Mouse (Mus musculus) testis, adult 2 months (tissue): ENCODE results near the gene Agap3. TPM values are rescaled to one million over a fixed set of nuclear protein-coding genes. Genes with fewer than 3 reads are reported as not detected.

Experiments
- H3K27ac ChIP-seq: fragments of 200-500 bp; 2 replicates; pipeline ENCODE4 v1.5.1; 2012; ENCODE audit warnings: low read depth, low read length; ENCODE audit not compliant: control insufficient read depth, insufficient read depth
- H3K27me3 ChIP-seq: fragments of 200-500 bp; 2 replicates; pipeline ENCODE4 v1.6.1; 2012; ENCODE audit warnings: mild to moderate bottlenecking, low read length, moderate library complexity; ENCODE audit not compliant: control insufficient read depth, insufficient read depth
- H3K36me3 ChIP-seq: fragments of 200-500 bp; 2 replicates; pipeline ENCODE4 v1.6.1; 2012; ENCODE audit warnings: mild to moderate bottlenecking, low read length; ENCODE audit not compliant: control insufficient read depth, insufficient read depth
- H3K4me1 ChIP-seq: fragments of 200-500 bp; 2 replicates; pipeline ENCODE4 v1.6.1; 2012; ENCODE audit warnings: low read length; ENCODE audit not compliant: control insufficient read depth, insufficient read depth
- H3K4me3 ChIP-seq: fragments of 200-500 bp; 2 replicates; pipeline ENCODE4 v1.5.1; 2012; ENCODE audit warnings: low read depth, mild to moderate bottlenecking, low read length, moderate library complexity, mixed read lengths; ENCODE audit not compliant: control insufficient read depth
- CTCF ChIP-seq: fragments of 200-500 bp; IDR thresholded peaks from 2 replicates; pipeline ENCODE4 v1.5.1; 2012; ENCODE audit warnings: low read depth, mild to moderate bottlenecking, inconsistent platforms, low read length, moderate library complexity; ENCODE audit not compliant: control insufficient read depth, insufficient read depth, insufficient replicate concordance
- POLR2A ChIP-seq: fragments of 200-500 bp; IDR thresholded peaks from 2 replicates; pipeline ENCODE4 v1.6.1; 2012; ENCODE audit warnings: low read depth, mild to moderate bottlenecking, inconsistent platforms, low read length, moderate library complexity; ENCODE audit not compliant: control insufficient read depth
- polyA plus RNA-seq: library from polyadenylated mRNA; depleted of rRNA; stranded (reverse); fragments of >200 nt; gene quantifications from 2 replicates; pipeline ENCODE4 v1.2.3, GENCODE M21; 2012

Gene Agap3
- polyA plus RNA-seq, 1 experiment: 29.5 TPM

DNA sequence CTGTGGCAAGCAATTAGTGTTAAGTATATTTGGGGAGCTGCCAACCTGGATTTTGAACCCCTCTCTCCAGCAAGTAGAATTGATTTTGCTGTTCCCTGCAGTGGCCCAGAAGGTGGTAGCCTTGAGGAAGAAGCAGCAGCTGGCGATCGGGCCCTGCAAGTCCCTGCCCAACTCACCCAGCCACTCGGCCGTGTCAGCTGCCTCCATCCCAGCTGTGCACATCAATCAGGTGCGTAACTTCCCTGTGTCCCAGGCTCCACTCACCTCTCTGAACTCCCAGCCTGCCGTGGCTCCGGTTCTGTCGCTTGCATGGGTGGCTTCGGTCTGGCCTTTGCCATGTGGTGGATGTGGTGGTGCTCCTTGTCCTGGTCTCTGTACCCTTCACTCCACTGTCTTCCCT is 25.9 kb downstream of the Agap3 start:
- TF ChIP-seq CTCF (no peak), POLR2A (no peak)
- H3K4me3 ChIP-seq: no peak overlapping the region
- no peaks in the 10 kb centered on the region for H3K36me3 ChIP-seq
- no peaks in the 10 kb centered on the region for H3K27me3 ChIP-seq
- H3K4me1 ChIP-seq: peaks cover 14% of the 10 kb centered on the region
- no peak overlapping the region for H3K27ac ChIP-seq

DNA sequence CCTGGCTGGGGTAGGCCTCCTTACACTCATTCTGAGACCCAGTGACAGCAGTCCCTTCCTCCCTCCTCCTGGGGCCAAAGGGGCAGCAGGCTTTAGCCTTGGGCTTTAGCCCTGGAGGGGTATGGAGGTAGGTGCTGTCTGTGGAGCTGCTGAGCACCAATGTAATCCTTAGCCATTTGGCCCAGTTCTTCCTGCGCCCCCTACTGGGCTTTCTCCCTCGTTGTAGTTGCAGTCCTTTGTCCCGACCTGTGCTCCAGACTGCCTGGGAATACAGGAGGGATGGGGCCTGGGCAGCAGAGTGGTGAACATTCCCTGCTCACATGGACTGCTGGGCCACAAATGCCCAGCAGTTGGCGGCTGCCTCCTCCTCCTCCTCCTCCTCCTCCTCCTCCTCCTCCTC is 29.7 kb downstream of the Agap3 start:
- no peaks in the 10 kb centered on the region for H3K4me1 ChIP-seq
- no peak overlapping the region for H3K27ac ChIP-seq
- TF ChIP-seq CTCF: peak; percentile 42; the same call in 1 of the 2 replicates
- TF ChIP-seq POLR2A: no peak
- H3K4me3 ChIP-seq: no peak overlapping the region
- no peaks in the 10 kb centered on the region for H3K36me3 ChIP-seq
- H3K27me3 ChIP-seq: no peaks in the 10 kb centered on the region

DNA sequence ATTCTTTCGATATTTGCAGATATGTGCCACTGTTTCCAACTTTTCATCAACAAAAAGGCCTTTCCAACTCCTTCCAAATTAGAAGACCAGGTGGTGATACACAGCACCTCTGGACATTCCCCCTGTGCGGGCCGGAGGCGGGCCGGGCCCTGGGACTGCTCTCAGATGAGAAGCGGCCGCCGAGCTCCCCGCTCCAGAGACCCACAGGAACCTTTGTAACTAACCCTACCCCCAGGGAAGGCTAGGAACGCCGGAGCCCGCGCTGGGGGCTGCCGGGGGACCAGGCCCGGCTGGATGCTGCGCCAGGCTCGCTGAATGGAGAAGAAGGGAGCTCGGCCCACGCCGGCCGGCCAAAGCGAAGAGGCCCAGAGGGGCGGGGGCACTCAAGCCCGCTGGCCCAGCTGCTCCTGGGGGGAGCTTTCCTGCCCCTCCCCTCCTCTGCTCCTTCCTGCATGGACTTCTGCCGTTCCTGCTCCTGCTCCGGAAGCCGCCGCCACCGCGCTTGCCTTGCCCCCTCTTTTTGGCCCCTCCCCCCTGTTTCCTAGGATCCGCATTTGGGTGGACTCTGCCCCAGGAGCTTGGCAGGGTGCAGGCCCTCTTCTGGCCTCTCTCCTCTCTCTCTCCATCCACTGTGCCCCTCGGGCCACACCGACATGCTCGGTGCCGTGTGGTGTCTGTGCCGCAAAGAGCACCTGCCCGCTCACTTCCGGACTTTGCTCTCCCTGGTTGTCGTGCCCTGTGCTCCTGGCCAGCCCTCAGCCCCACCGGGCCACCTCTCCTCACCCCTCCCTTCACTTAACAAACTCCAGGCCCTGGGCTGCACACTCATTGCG is 30.5 kb downstream of the Agap3 start:
- TF ChIP-seq CTCF: no peak
- TF ChIP-seq POLR2A: no peak
- no peak overlapping the region for H3K27ac ChIP-seq
- H3K36me3 ChIP-seq: no peaks in the 10 kb centered on the region
- H3K27me3 ChIP-seq: no peaks in the 10 kb centered on the region
- H3K4me1 ChIP-seq: no peaks in the 10 kb centered on the region
- H3K4me3 ChIP-seq: no peak overlapping the region

DNA sequence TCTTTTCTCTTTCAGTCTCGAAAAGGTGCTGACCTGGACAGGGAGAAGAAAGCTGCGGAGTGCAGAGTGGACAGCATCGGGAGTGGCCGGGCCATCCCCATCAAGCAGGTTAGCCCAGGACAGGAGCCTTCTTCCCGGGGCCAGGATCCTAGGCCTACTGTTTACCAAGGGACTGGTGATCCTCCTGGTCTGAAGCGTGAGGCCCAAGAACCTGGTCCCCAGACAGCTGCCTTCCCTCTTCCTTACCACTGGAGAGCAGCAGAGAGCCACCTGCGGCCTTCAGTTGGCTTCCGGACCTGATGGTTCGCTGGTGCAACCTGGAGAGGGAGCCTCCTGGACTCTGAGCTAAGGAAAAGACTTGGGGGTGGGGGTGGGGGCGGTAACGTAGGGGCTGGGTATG is 31.3 kb downstream of the Agap3 start:
- H3K4me3 ChIP-seq: no peak overlapping the region
- TF ChIP-seq POLR2A: no peak
- peak; percentile 64; the same call in 1 of the 2 replicates for TF ChIP-seq CTCF
- H3K36me3 ChIP-seq: no peaks in the 10 kb centered on the region
- no peak overlapping the region for H3K27ac ChIP-seq
- no peaks in the 10 kb centered on the region for H3K27me3 ChIP-seq
- H3K4me1 ChIP-seq: no peaks in the 10 kb centered on the region

DNA sequence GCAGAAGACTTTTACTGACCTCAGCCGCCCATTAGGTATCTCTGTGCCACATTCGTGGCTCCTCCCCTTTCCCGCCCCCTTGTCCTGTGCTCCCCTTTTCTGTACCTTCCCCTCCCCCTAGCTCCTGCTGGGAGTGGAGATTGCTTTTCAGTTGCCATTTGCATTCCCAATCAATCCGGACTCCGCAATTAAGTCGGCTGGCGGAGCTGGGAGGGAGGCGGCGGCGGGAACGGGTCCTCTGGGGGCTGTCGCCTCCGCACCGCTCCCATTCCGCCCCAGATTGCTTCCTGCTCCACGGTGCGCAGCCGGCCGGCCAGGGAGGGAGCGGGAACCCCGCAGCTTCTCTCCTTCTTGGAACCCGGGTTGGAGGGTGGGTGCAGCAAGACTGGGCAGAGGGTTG is 33.0 kb downstream of the Agap3 start:
- Histone ChIP-seq H3K4me3 (no peak overlapping the region), H3K27ac (no peak overlapping the region), H3K27me3 (no peaks in the 10 kb centered on the region), H3K4me1 (no peaks in the 10 kb centered on the region), H3K36me3 (no peaks in the 10 kb centered on the region)
- TF ChIP-seq POLR2A: no peak
- TF ChIP-seq CTCF: no peak

DNA sequence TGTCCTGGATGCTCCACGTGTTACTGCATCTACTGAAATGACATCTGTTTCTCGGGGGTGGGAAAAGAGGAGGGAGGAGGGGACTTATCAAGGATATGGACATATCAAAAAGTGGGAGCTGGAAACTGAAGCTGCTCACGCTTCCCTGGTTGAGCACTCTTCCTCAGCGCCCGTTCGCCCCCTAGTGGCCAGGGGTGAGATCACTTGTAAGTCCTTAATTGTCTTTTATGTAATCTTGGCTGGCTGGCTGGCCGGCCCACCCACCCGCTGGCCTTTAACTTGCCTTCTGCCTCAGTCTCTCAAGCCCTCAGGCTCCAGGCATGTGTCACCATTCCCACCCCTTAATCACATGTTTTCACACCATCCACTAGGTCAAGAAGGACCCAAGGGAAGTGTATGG is 34.1 kb downstream of the Agap3 start:
- Histone ChIP-seq H3K36me3 (no peaks in the 10 kb centered on the region), H3K4me3 (no peak overlapping the region), H3K4me1 (no peaks in the 10 kb centered on the region)

GRCm38 (mm10) chr5:24486738-24487137 is 34.8 kb downstream of the Agap3 start:
- no peak overlapping the region for H3K4me3 ChIP-seq
- TF ChIP-seq POLR2A (no peak), CTCF (no peak)
- H3K4me1 ChIP-seq: no peaks in the 10 kb centered on the region
- no peaks in the 10 kb centered on the region for H3K36me3 ChIP-seq
- H3K27me3 ChIP-seq: no peaks in the 10 kb centered on the region
- no peak overlapping the region for H3K27ac ChIP-seq

More for the DNA sequence above, 34.1 kb downstream of the Agap3 start:
- Histone ChIP-seq H3K27ac (no peak overlapping the region), H3K27me3 (no peaks in the 10 kb centered on the region)
- TF ChIP-seq CTCF: peak; percentile 88
- no peak for TF ChIP-seq POLR2A

GRCm38 (mm10) chr5:24490413-24490920 is 38.5 kb downstream of the Agap3 start:
- H3K27ac ChIP-seq: no peak overlapping the region
- H3K27me3 ChIP-seq: no peaks in the 10 kb centered on the region
- no peaks in the 10 kb centered on the region for H3K4me1 ChIP-seq
- no peak for TF ChIP-seq CTCF
- no peak for TF ChIP-seq POLR2A
- no peaks in the 10 kb centered on the region for H3K36me3 ChIP-seq
- H3K4me3 ChIP-seq: no peak overlapping the region
